Mouse (Mus musculus) hindbrain, embryonic 14.5 days (tissue): ENCODE measurements at regions not wholly inside any gene's neighbourhood (a gene's known extent, or its start where the extent isn't known, plus 50 kb on each side); places are given as distances from the start of the nearest gene placed in this dataset.

Experiments used
- ATAC-seq: fragments of 200-750 bp; cut with Nextera tagmentation; 2 replicates; pipeline ENCODE4 v1.8.0; 2017; ENCODE audit warnings: moderate number of reproducible peaks, mild to moderate bottlenecking, moderate TSS enrichment, moderate library complexity; ENCODE audit not compliant: low FRiP score
- DNase-seq: peaks from one replicate; pipeline ENCODE4 v3.0.0-alpha.2; 2015; ENCODE audit warnings: low spot score
- H3K27ac ChIP-seq: fragments of 300-500 bp; sonication (generic); 2 replicates; pipeline ENCODE4 v1.5.1; 2014; ENCODE audit warnings: mild to moderate bottlenecking, moderate library complexity
- H3K27me3 ChIP-seq: fragments of 300-500 bp; sonication (generic); 2 replicates; pipeline ENCODE4 v1.6.1; 2014; ENCODE audit warnings: mild to moderate bottlenecking, low read length, mixed read lengths; ENCODE audit not compliant: control insufficient read depth, insufficient read depth
- H3K36me3 ChIP-seq: fragments of 300-500 bp; sonication (generic); replicated peaks from 2 replicates; pipeline ENCODE4 v1.6.1; 2014; ENCODE audit not compliant: control insufficient read depth, insufficient read depth
- H3K4me1 ChIP-seq: fragments of 300-500 bp; sonication (generic); replicated peaks from 2 replicates; pipeline ENCODE4 v1.6.1; 2014; ENCODE audit warnings: antibody characterized with exemption, low read length, mixed read lengths; ENCODE audit not compliant: control insufficient read depth, insufficient read depth
- H3K4me2 ChIP-seq: fragments of 300-500 bp; sonication (generic); replicated peaks from 2 replicates; pipeline ENCODE4 v1.6.1; 2014; ENCODE audit warnings: mild to moderate bottlenecking, moderate library complexity
- H3K4me3 ChIP-seq: fragments of 300-500 bp; sonication (generic); replicated peaks from 2 replicates; pipeline ENCODE4 v1.5.1; 2014; ENCODE audit warnings: mild to moderate bottlenecking, low read length
- H3K9ac ChIP-seq: fragments of 300-500 bp; sonication (generic); 2 replicates; pipeline ENCODE4 v1.6.1; 2014
- H3K9me3 ChIP-seq: fragments of 300-500 bp; sonication (generic); 2 replicates; pipeline ENCODE4 v1.6.1; 2016; ENCODE audit warnings: low read length; ENCODE audit not compliant: control insufficient read depth
- WGBS: fragments of 180-500 bp; shearing (Covaris S2); extraction: QIAGEN DNeasy Blood & Tissue Kit; methylation state at CpG from one replicate; pipeline ENCODE4 v1.1.7; 2014; 5-methylcytosine and 5-hydroxymethylcytosine counted together

- H3K4me1 ChIP-seq = no peaks in the 10 kb centered on the region
- H3K4me2 ChIP-seq = no peak overlapping the region
- no peak overlapping the region for H3K27ac ChIP-seq
- H3K9ac ChIP-seq = no peak overlapping the region
- DNase-seq (no peak), ATAC-seq (no peak)
- H3K36me3 ChIP-seq = no peaks in the 10 kb centered on the region
- no peak overlapping the region for H3K4me3 ChIP-seq
- H3K9me3 ChIP-seq = no peaks in the 10 kb centered on the region
- 78% methylated on average over 6 of the region's 6 CpGs for WGBS
- no peaks in the 10 kb centered on the region for H3K27me3 ChIP-seq
Measured at GRCm38 (mm10) chr10:56486584-56486983, 109.5 kb downstream of the Gja1 start.

GRCm38 (mm10) chr10:56493461-56493860, 116.3 kb downstream of the Gja1 start:
- Histone ChIP-seq H3K4me3 (no peak overlapping the region), H3K4me2 (no peak overlapping the region), H3K9me3 (no peaks in the 10 kb centered on the region), H3K4me1 (no peaks in the 10 kb centered on the region), H3K27ac (no peak overlapping the region), H3K27me3 (no peaks in the 10 kb centered on the region), H3K9ac (no peak overlapping the region), H3K36me3 (no peaks in the 10 kb centered on the region)
- DNase-seq (no peak), ATAC-seq (no peak)
- 65% methylated on average over 1 of the region's 1 CpGs for WGBS

- ATAC-seq = no peak
- no peaks in the 10 kb centered on the region for H3K9me3 ChIP-seq
- no peak overlapping the region for H3K9ac ChIP-seq
- no peaks in the 10 kb centered on the region for H3K27me3 ChIP-seq
- DNase-seq = no peak
- H3K4me3 ChIP-seq = no peak overlapping the region
- 86% methylated on average over 4 of the region's 4 CpGs for WGBS
- H3K4me1 ChIP-seq = no peaks in the 10 kb centered on the region
- no peak overlapping the region for H3K4me2 ChIP-seq
- no peaks in the 10 kb centered on the region for H3K36me3 ChIP-seq
- H3K27ac ChIP-seq = no peak overlapping the region
Measured at GRCm38 (mm10) chr10:56495352-56495751, 118.2 kb downstream of the Gja1 start.

- Histone ChIP-seq H3K9ac (no peak overlapping the region), H3K4me3 (no peak overlapping the region), H3K4me1 (no peaks in the 10 kb centered on the region), H3K27me3 (no peaks in the 10 kb centered on the region), H3K36me3 (no peaks in the 10 kb centered on the region), H3K27ac (no peak overlapping the region), H3K9me3 (no peaks in the 10 kb centered on the region), H3K4me2 (no peak overlapping the region)
- WGBS = 100% methylated on average over 1 of the region's 1 CpGs
- no peak for DNase-seq
- no peak for ATAC-seq
Measured at GRCm38 (mm10) chr10:56519041-56519440, 141.9 kb downstream of the Gja1 start.

DNA sequence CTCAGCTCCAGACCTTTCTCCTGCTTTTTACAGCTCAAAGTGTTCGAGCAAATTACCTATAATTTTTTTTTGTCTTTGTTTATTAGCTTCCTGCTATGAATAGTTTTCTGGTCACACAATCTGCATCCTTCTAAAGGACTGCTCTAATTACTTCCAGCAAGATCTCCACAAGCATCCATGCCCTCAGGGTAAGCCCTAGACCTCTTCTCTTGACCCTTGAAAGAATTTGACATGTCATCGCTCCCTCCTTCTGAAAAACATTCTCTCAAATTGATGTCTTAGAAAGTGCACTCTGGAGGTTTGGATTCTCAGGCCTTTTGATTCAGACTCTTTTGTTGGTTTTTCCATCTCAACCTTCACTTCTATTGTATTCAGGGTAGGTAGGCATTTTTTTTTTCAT, 148.7 kb downstream of the Gja1 start:
- Histone ChIP-seq H3K4me1 (no peaks in the 10 kb centered on the region), H3K4me3 (no peak overlapping the region), H3K9ac (no peak overlapping the region), H3K36me3 (no peaks in the 10 kb centered on the region), H3K27me3 (no peaks in the 10 kb centered on the region), H3K4me2 (no peak overlapping the region), H3K27ac (no peak overlapping the region), H3K9me3 (0 out of 2 replicates have a peak, but pooled peaks cover 5% of the 10 kb centered on the region)
- WGBS = 79% methylated on average over 2 of the region's 2 CpGs
- DNase-seq (no peak), ATAC-seq (no peak)

DNA sequence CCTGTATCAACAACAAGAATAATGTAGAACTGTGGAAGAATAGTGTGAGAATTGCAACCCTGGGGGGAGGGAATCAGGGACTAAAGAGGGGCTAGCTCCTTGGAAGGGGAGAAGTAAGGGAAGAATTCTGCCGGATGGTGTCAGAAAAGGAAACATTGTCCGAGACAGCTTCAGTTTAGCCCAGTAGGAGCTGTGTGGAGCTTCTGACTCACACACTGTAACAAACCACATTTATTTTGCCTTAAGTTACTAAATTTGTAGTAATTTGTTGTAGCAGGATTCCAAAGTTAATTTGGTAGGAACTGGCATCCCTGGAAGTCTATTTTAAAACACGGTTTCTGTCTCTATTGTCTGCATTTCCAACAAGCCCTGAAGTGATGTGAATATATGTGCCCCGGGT, 160.0 kb downstream of the Gja1 start:
- H3K4me2 ChIP-seq = no peak overlapping the region
- WGBS = 70% methylated on average over 4 of the region's 4 CpGs
- H3K4me3 ChIP-seq = no peak overlapping the region
- H3K27ac ChIP-seq = no peak overlapping the region
- H3K4me1 ChIP-seq = no peaks in the 10 kb centered on the region
- no peaks in the 10 kb centered on the region for H3K9me3 ChIP-seq
- H3K36me3 ChIP-seq = no peaks in the 10 kb centered on the region
- H3K9ac ChIP-seq = no peak overlapping the region
- ATAC-seq = no peak
- no peaks in the 10 kb centered on the region for H3K27me3 ChIP-seq
- DNase-seq = no peak

DNA sequence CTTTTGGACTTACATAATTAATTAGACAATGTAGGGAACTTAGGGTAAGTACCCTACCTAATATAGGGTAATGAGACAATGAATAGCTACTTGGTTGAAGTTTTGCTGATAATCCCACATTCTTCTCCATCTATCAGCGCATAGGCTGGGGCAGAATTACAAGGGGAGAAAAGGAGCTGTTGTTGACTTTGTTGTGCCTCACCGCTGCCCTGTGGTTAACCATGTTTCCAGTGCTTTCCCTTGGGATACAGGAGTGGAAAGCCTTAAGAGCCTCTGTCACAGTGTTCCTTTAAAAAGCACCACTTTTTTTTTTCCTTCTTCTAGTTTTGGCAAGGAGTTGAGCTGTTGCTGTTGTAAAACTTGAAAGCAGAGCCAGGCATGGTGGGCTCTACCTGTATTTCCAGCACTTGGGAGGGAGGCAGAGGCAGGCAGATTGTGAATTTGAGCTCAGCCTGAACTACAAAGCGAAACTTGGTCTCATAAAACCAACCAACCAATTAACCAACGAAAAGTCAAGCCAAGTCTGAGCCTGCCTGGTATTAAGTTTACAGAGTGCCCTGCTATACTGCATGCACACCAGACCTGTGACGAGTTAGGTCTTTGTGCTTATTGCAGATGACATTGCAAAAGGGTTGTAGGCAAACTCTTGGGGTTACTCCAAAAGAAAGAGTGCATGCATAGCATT, 162.8 kb downstream of the Gja1 start:
- no peak for DNase-seq
- no peak overlapping the region for H3K27ac ChIP-seq
- H3K4me1 ChIP-seq = no peaks in the 10 kb centered on the region
- H3K36me3 ChIP-seq = no peaks in the 10 kb centered on the region
- H3K4me2 ChIP-seq = no peak overlapping the region
- 91% methylated on average over 5 of the region's 5 CpGs for WGBS
- H3K27me3 ChIP-seq = no peaks in the 10 kb centered on the region
- H3K9me3 ChIP-seq = no peaks in the 10 kb centered on the region
- no peak overlapping the region for H3K9ac ChIP-seq
- ATAC-seq = no peak
- H3K4me3 ChIP-seq = no peak overlapping the region

DNA sequence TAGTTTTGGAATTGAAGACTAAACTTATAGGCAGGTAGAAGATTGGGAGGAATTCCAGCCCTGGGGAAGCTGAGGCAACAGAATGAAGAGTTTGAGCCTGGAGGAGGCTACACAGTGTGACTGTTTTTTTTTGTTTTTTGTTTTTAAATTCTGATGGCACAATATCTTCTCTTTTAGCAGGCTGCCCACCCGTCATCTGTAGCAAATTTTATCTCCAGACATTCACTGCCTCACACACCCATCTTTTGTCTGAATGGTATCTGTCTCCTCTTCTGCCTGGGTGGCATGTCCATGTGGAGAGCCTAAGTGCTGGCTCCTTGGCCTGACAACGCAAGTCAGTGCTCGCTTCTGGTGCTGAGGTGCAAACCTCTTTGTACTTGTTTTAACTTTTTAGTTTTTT, 165.0 kb downstream of the Gja1 start:
- Histone ChIP-seq H3K4me1 (no peaks in the 10 kb centered on the region), H3K36me3 (no peaks in the 10 kb centered on the region), H3K27ac (no peak overlapping the region), H3K27me3 (no peaks in the 10 kb centered on the region), H3K9me3 (no peaks in the 10 kb centered on the region), H3K9ac (no peak overlapping the region), H3K4me2 (no peak overlapping the region), H3K4me3 (no peak overlapping the region)
- WGBS = 89% methylated on average over 3 of the region's 3 CpGs
- ATAC-seq (no peak), DNase-seq (no peak)

DNA sequence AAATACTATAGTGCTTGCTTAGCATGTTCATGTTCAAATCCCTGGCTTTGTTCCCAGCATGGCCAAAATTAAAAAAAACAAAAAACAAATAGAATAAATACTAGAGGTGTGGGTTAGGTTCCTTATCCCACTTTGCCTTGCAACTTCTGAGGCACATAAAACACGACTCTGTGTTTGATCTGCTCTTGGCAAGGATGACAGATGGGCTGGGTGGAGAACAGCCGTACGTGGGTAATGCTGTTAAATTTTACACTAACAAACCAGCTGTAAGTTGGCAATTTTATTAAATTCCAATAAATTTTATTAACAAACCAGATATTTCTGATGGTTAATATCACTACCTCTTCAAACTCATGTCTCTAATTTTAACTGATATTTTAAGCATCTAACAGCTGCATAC, 168.9 kb downstream of the Gja1 start:
- Histone ChIP-seq H3K4me3 (no peak overlapping the region), H3K36me3 (no peaks in the 10 kb centered on the region), H3K27ac (no peak overlapping the region), H3K27me3 (no peaks in the 10 kb centered on the region), H3K4me2 (no peak overlapping the region), H3K4me1 (no peaks in the 10 kb centered on the region), H3K9me3 (no peaks in the 10 kb centered on the region), H3K9ac (no peak overlapping the region)
- WGBS = 82% methylated on average over 3 of the region's 3 CpGs
- DNase-seq (no peak), ATAC-seq (no peak)

- Histone ChIP-seq H3K4me2 (no peak overlapping the region), H3K4me1 (no peaks in the 10 kb centered on the region), H3K4me3 (no peak overlapping the region), H3K36me3 (no peaks in the 10 kb centered on the region), H3K9ac (no peak overlapping the region), H3K9me3 (no peaks in the 10 kb centered on the region), H3K27ac (no peak overlapping the region), H3K27me3 (no peaks in the 10 kb centered on the region)
- no peak for DNase-seq
- no peak for ATAC-seq
- WGBS = 72% methylated on average over 2 of the region's 2 CpGs
Measured at GRCm38 (mm10) chr10:56546824-56547223, 169.7 kb downstream of the Gja1 start.
